Mouse (Mus musculus): ENCODE measurements around the gene Pced1b.

Pced1b gene

GRCm38 (mm10) chr15:97309533-97309932, 62.6 kb downstream of the Pced1b start:
- no peak for TF ChIP-seq POU5F1 (IDR thresholded peaks at IDR 0.05; ENCODE audit: borderline replicate concordance, low read length)
- no peak for TF ChIP-seq CTCF (conservative IDR thresholded peaks at IDR 0.05; ENCODE audit: low read length)
- no peak for TF ChIP-seq NANOG (IDR thresholded peaks at IDR 0.05; ENCODE audit: borderline replicate concordance, low read length)
- Histone ChIP-seq H3K36me3 (ENCODE audit: insufficient read depth, low read length) (no peaks in the 10 kb centered on the region), H3K9me3 (ENCODE audit: low read length) (no peaks in the 10 kb centered on the region)

DNA sequence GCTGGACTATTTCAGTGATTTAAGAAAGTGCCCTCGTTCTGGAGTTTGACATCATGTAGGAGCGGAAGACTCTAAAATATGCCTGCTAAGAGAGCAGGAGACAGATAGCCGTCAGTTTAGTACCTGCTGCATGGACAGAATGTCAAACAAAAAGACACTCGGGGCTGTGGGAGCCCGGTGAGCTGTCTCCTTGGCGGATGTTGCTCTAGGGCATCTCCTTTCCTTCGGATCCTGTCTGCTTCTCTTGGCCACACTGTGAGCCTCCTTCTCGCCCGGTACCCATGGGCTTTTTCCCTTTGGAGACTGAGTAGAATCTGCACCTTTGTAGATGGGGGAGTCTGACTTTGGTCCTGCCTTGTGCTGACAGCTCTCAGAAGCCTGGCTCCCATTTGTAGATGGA, 63.3 kb downstream of the Pced1b start:
- no peaks in the 10 kb centered on the region for H3K4me1 ChIP-seq (replicated peaks; ENCODE audit: low read depth, low read length)
- no peak for TF ChIP-seq POU5F1 (IDR thresholded peaks at IDR 0.05; ENCODE audit: borderline replicate concordance, low read length)
- no peak for TF ChIP-seq NANOG (IDR thresholded peaks at IDR 0.05; ENCODE audit: borderline replicate concordance, low read length)
- no peak for TF ChIP-seq CTCF (conservative IDR thresholded peaks at IDR 0.05; ENCODE audit: low read length)
- no peaks in the 10 kb centered on the region for H3K36me3 ChIP-seq (ENCODE audit: insufficient read depth, low read length)
- no peak overlapping the region for H3K4me3 ChIP-seq (replicated peaks; ENCODE audit: low read length)
- H3K9me3 ChIP-seq (ENCODE audit: low read length) = no peaks in the 10 kb centered on the region
- H3K27me3 ChIP-seq (ENCODE audit: insufficient read depth, low read length) = no peaks in the 10 kb centered on the region

More at GRCm38 (mm10) chr15:97309533-97309932, 62.6 kb downstream of the Pced1b start:
- Histone ChIP-seq H3K4me1 (replicated peaks; ENCODE audit: low read depth, low read length) (peaks cover 4% of the 10 kb centered on the region), H3K27me3 (ENCODE audit: insufficient read depth, low read length) (no peaks in the 10 kb centered on the region), H3K4me3 (replicated peaks; ENCODE audit: low read length) (no peak overlapping the region)

- H3K36me3 ChIP-seq (ENCODE audit: insufficient read depth, low read length) = no peaks in the 10 kb centered on the region
- no peak overlapping the region for H3K4me3 ChIP-seq (replicated peaks; ENCODE audit: low read length)
- TF ChIP-seq POU5F1 (IDR thresholded peaks at IDR 0.05; ENCODE audit: borderline replicate concordance, low read length) (no peak), NANOG (IDR thresholded peaks at IDR 0.05; ENCODE audit: borderline replicate concordance, low read length) (no peak), CTCF (conservative IDR thresholded peaks at IDR 0.05; ENCODE audit: low read length) (no peak)
- H3K9me3 ChIP-seq (ENCODE audit: low read length) = no peaks in the 10 kb centered on the region
- H3K4me1 ChIP-seq (replicated peaks; ENCODE audit: low read depth, low read length) = no peaks in the 10 kb centered on the region
- no peaks in the 10 kb centered on the region for H3K27me3 ChIP-seq (ENCODE audit: insufficient read depth, low read length)
Measured at GRCm38 (mm10) chr15:97311211-97311610, 64.3 kb downstream of the Pced1b start.

- no peaks in the 10 kb centered on the region for H3K36me3 ChIP-seq (ENCODE audit: insufficient read depth, low read length)
- H3K4me1 ChIP-seq (replicated peaks; ENCODE audit: low read depth, low read length) = no peaks in the 10 kb centered on the region
- no peaks in the 10 kb centered on the region for H3K9me3 ChIP-seq (ENCODE audit: low read length)
- H3K4me3 ChIP-seq (replicated peaks; ENCODE audit: low read length) = no peak overlapping the region
- H3K27me3 ChIP-seq (ENCODE audit: insufficient read depth, low read length) = no peaks in the 10 kb centered on the region
- no peak for TF ChIP-seq POU5F1 (IDR thresholded peaks at IDR 0.05; ENCODE audit: borderline replicate concordance, low read length)
- TF ChIP-seq CTCF (conservative IDR thresholded peaks at IDR 0.05; ENCODE audit: low read length) = no peak
- TF ChIP-seq NANOG (IDR thresholded peaks at IDR 0.05; ENCODE audit: borderline replicate concordance, low read length) = no peak
Measured at GRCm38 (mm10) chr15:97311937-97312336, 65.0 kb downstream of the Pced1b start.

DNA sequence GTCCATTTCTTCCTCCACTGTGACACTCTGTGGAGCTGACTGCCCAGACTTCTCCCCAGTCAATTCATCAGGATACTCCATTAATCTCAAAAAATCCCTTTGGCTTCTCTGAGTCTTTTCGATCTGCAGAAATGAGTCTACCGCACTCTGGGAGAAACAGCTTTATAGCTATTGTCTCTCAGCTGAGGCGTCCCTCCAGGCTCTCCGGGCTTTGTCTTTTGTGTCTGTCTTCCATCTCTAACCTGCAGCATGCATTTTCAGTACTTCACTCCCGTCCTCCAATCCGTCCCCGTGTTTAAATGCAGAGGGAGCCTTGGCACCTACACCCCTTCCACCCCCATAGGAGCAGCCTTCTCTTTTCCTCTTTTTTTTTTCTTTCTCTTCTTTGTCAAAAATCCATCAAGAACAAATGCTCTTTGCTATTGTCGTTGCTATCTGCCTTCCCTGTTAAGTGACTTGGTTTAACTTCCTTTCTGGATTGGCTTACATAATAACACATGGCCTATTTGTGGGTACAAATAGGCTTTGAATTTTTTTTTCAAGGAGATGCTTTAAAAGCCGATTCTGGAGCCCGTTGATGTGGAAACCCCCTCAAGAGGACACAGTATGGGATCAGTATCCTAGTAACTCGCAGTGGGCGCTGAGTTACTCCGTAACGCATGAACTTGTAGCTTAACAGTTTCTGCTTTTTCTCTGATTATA, 68.0 kb downstream of the Pced1b start:
- H3K4me1 ChIP-seq (replicated peaks; ENCODE audit: low read depth, low read length) = no peaks in the 10 kb centered on the region
- H3K9me3 ChIP-seq (ENCODE audit: low read length) = peaks cover 14% of the 10 kb centered on the region
- H3K27me3 ChIP-seq (ENCODE audit: insufficient read depth, low read length) = no peaks in the 10 kb centered on the region
- no peak for TF ChIP-seq CTCF (conservative IDR thresholded peaks at IDR 0.05; ENCODE audit: low read length)
- TF ChIP-seq POU5F1 (IDR thresholded peaks at IDR 0.05; ENCODE audit: borderline replicate concordance, low read length) = no peak
- no peak for TF ChIP-seq NANOG (IDR thresholded peaks at IDR 0.05; ENCODE audit: borderline replicate concordance, low read length)
- no peaks in the 10 kb centered on the region for H3K36me3 ChIP-seq (ENCODE audit: insufficient read depth, low read length)
- H3K4me3 ChIP-seq (replicated peaks; ENCODE audit: low read length) = no peak overlapping the region

GRCm38 (mm10) chr15:97315422-97315757, 68.5 kb downstream of the Pced1b start:
- Histone ChIP-seq H3K36me3 (ENCODE audit: insufficient read depth, low read length) (no peaks in the 10 kb centered on the region), H3K4me3 (replicated peaks; ENCODE audit: low read length) (no peak overlapping the region), H3K9me3 (ENCODE audit: low read length) (peaks cover 19% of the 10 kb centered on the region), H3K4me1 (replicated peaks; ENCODE audit: low read depth, low read length) (no peaks in the 10 kb centered on the region), H3K27me3 (ENCODE audit: insufficient read depth, low read length) (no peaks in the 10 kb centered on the region)
- TF ChIP-seq POU5F1 (IDR thresholded peaks at IDR 0.05; ENCODE audit: borderline replicate concordance, low read length) = no peak
- TF ChIP-seq NANOG (IDR thresholded peaks at IDR 0.05; ENCODE audit: borderline replicate concordance, low read length) = no peak
- no peak for TF ChIP-seq CTCF (conservative IDR thresholded peaks at IDR 0.05; ENCODE audit: low read length)

GRCm38 (mm10) chr15:97318365-97319001, 71.6 kb downstream of the Pced1b start:
- H3K4me3 ChIP-seq (replicated peaks; ENCODE audit: low read length) = no peak overlapping the region
- H3K4me1 ChIP-seq (replicated peaks; ENCODE audit: low read depth, low read length) = peaks cover 3% of the 10 kb centered on the region
- no peaks in the 10 kb centered on the region for H3K36me3 ChIP-seq (ENCODE audit: insufficient read depth, low read length)
- TF ChIP-seq NANOG (IDR thresholded peaks at IDR 0.05; ENCODE audit: borderline replicate concordance, low read length) (no peak), CTCF (conservative IDR thresholded peaks at IDR 0.05; ENCODE audit: low read length) (no peak), POU5F1 (IDR thresholded peaks at IDR 0.05; ENCODE audit: borderline replicate concordance, low read length) (no peak)
- H3K27me3 ChIP-seq (ENCODE audit: insufficient read depth, low read length) = peaks cover 13% of the 10 kb centered on the region
- H3K9me3 ChIP-seq (ENCODE audit: low read length) = peaks cover 19% of the 10 kb centered on the region

DNA sequence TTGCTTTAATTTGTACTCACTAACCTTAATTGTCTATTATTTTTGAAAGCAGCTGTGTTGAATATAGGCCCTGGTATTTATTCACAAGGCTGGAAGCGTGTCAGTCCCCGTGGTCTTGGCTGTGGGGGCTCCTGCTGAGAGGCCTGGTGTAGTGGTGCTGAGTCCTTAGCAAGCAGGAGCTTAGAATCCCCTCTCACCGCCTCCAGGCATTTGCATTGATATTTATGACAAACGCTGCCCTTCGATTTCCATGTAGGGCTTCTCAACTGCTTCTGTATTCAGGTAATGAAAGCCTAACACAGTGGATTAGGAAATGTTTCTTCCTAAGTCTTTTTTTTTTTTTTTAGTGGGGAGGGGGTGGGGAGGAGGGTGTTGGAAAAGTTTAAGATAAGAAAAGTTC, 75.9 kb downstream of the Pced1b start:
- Histone ChIP-seq H3K9me3 (ENCODE audit: low read length) (peaks cover 16% of the 10 kb centered on the region), H3K4me1 (replicated peaks; ENCODE audit: low read depth, low read length) (peaks cover 15% of the 10 kb centered on the region), H3K36me3 (ENCODE audit: insufficient read depth, low read length) (no peaks in the 10 kb centered on the region), H3K4me3 (replicated peaks; ENCODE audit: low read length) (no peak overlapping the region), H3K27me3 (ENCODE audit: insufficient read depth, low read length) (peaks cover 27% of the 10 kb centered on the region)
- TF ChIP-seq NANOG (IDR thresholded peaks at IDR 0.05; ENCODE audit: borderline replicate concordance, low read length) = no peak
- TF ChIP-seq POU5F1 (IDR thresholded peaks at IDR 0.05; ENCODE audit: borderline replicate concordance, low read length) = no peak
- TF ChIP-seq CTCF (conservative IDR thresholded peaks at IDR 0.05; ENCODE audit: low read length) = no peak
